Mouse (Mus musculus): ENCODE data around the gene Olfm2.

DNA sequence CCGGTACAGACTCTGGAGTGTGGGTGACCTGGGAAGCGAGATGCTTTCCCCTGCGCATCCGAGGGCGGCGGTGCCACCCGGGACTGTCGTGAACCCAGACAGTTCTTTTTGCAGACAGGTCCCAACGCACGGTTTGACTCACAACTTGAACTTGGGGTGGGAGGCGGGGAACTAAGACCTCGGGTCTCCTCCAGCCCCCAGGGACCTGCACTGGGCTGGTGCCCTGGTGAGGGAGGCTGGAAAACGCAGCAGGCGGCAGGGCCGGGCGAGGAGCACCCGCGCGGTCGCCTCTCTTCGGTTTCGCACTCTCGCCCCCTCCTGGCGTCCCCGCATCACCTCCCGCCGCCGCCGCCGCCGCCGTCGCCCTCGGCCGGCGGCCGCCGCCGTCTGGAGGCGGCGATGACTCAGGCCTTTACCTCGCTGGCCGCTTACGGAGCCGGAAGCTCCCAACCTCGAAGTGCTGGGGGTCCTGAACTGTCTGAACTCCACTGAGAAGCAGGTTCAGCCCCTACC, 18.5 kb downstream of the Olfm2 start:
- TF ChIP-seq CTCF (IDR thresholded peaks at IDR 0.05; ENCODE audit: extremely low read depth, insufficient read depth, insufficient read length, insufficient replicate concordance) (no peak), POLR2A (IDR thresholded peaks at IDR 0.05; ENCODE audit: low read depth, low read length) (no peak)

All from spleen, adult 2 months (tissue).